Mouse (Mus musculus) forebrain, embryonic 14.5 days (tissue): ENCODE measurements at regions not wholly inside any gene's neighbourhood (a gene's known extent, or its start where the extent isn't known, plus 50 kb on each side); places are given as distances from the start of the nearest gene placed in this dataset.

Experiments
- ATAC-seq: fragments of 200-750 bp; cut with Nextera tagmentation; 2 replicates; pipeline ENCODE4 v1.8.0; 2017; ENCODE audit warnings: mild to moderate bottlenecking, moderate library complexity
- DNase-seq: peaks from one replicate; pipeline ENCODE4 v3.0.0-alpha.2; 2015; ENCODE audit warnings: low spot score
- H3K27ac ChIP-seq: fragments of 300-500 bp; sonication (generic); 2 replicates; pipeline ENCODE4 v1.5.1; 2014; ENCODE audit warnings: low read depth, mild to moderate bottlenecking, control low read depth, low read length, moderate library complexity
- H3K27me3 ChIP-seq: fragments of 300-500 bp; sonication (generic); replicated peaks from 2 replicates; pipeline ENCODE4 v1.6.1; 2014; ENCODE audit warnings: low read length, control low read depth, mixed read lengths; ENCODE audit not compliant: control insufficient read depth, insufficient read depth
- H3K36me3 ChIP-seq: fragments of 300-500 bp; sonication (generic); 2 replicates; pipeline ENCODE4 v1.6.1; 2014; ENCODE audit warnings: low read length, control low read depth; ENCODE audit not compliant: control insufficient read depth, insufficient read depth
- H3K4me1 ChIP-seq: fragments of 300-500 bp; sonication (generic); 2 replicates; pipeline ENCODE4 v1.6.1; 2014; ENCODE audit warnings: antibody characterized with exemption, low read length, control low read depth; ENCODE audit not compliant: control insufficient read depth, insufficient read depth
- H3K4me2 ChIP-seq: fragments of 300-500 bp; sonication (generic); 2 replicates; pipeline ENCODE4 v1.6.1; 2014; ENCODE audit warnings: mild to moderate bottlenecking, control low read depth, low read length
- H3K4me3 ChIP-seq: fragments of 300-500 bp; sonication (generic); 2 replicates; pipeline ENCODE4 v1.5.1; 2014; ENCODE audit warnings: low read depth, low read length, control low read depth
- H3K9ac ChIP-seq: fragments of 300-500 bp; sonication (generic); 2 replicates; pipeline ENCODE4 v1.6.1; 2014; ENCODE audit warnings: mild to moderate bottlenecking, low read length, control low read depth, moderate library complexity
- H3K9me3 ChIP-seq: fragments of 300-500 bp; sonication (generic); replicated peaks from 2 replicates; pipeline ENCODE4 v1.6.1; 2016; ENCODE audit warnings: low read length, control low read depth, mixed read lengths; ENCODE audit not compliant: control insufficient read depth
- WGBS: fragments of 180-500 bp; shearing (Covaris S2); extraction: QIAGEN DNeasy Blood & Tissue Kit; methylation state at CpG from one replicate; pipeline ENCODE4 v1.1.7; 2014; 5-methylcytosine and 5-hydroxymethylcytosine counted together

GRCm38 (mm10) chr7:72836457-72836985, 530.1 kb upstream of the Mctp2 start:
- H3K4me3 ChIP-seq, result no peak overlapping the region
- 45% methylated on average over 6 of the region's 6 CpGs for WGBS
- no peaks in the 10 kb centered on the region for H3K9me3 ChIP-seq
- H3K4me1 ChIP-seq, result peaks cover 20% of the 10 kb centered on the region
- H3K36me3 ChIP-seq, result no peaks in the 10 kb centered on the region
- DNase-seq (no peak), ATAC-seq (no peak)
- no peak overlapping the region for H3K27ac ChIP-seq
- no peaks in the 10 kb centered on the region for H3K27me3 ChIP-seq
- no peak overlapping the region for H3K4me2 ChIP-seq
- no peak overlapping the region for H3K9ac ChIP-seq

DNA sequence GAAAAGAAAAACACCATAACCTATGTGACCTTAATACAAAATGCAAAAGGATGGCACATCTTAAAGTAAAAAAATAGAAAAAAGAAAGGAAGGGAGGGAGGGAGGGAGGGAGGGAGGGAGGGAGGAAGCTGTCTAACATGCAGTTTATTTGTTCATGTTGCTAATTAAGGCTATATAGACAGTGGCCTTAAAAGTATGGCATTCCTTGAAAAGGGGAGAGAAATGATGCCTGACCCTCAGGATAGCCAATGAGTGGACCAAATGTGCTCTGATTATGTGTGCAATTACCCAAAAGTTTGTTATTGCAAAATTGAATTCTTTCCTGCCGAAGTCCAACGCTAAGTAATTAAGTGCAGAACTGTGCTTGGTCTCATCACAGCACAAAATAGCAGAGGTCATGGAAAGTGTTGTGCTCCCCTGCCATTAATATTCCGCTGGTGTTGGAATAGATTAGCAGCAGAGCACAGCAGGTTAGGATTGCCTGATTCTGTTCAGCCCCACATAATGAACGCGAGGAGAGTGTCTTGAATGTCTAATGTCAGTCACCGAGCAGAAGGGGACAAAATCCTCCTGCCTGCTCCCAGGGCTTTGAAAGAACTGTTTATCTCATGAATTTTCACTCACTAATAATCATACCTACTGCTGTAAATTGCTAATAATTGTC, 531.7 kb upstream of the Mctp2 start:
- peak; percentile 78 for DNase-seq
- H3K4me2 ChIP-seq, result no peak overlapping the region
- 4% methylated on average over 6 of the region's 6 CpGs for WGBS
- H3K4me1 ChIP-seq, result peaks cover 20% of the 10 kb centered on the region
- no peaks in the 10 kb centered on the region for H3K27me3 ChIP-seq
- H3K27ac ChIP-seq, result peak overlapping the region; percentile 49; the same call in 1 of the 2 replicates
- ATAC-seq, result peak; percentile 88
- H3K36me3 ChIP-seq, result no peaks in the 10 kb centered on the region
- H3K9ac ChIP-seq, result no peak overlapping the region
- no peaks in the 10 kb centered on the region for H3K9me3 ChIP-seq
- no peak overlapping the region for H3K4me3 ChIP-seq

- no peaks in the 10 kb centered on the region for H3K36me3 ChIP-seq
- no peaks in the 10 kb centered on the region for H3K4me1 ChIP-seq
- no peaks in the 10 kb centered on the region for H3K27me3 ChIP-seq
- no peak overlapping the region for H3K4me3 ChIP-seq
- 94% methylated on average over 1 of the region's 1 CpGs for WGBS
- H3K27ac ChIP-seq, result no peak overlapping the region
- DNase-seq (no peak), ATAC-seq (no peak)
- H3K9me3 ChIP-seq, result no peaks in the 10 kb centered on the region
- H3K4me2 ChIP-seq, result no peak overlapping the region
- H3K9ac ChIP-seq, result no peak overlapping the region
Measured at GRCm38 (mm10) chr7:72851346-72851745, 524.0 kb upstream of the Rgma start.

GRCm38 (mm10) chr7:72854501-72855002, 520.8 kb upstream of the Rgma start:
- H3K4me2 ChIP-seq, result no peak overlapping the region
- H3K9ac ChIP-seq, result no peak overlapping the region
- H3K4me3 ChIP-seq, result no peak overlapping the region
- H3K27ac ChIP-seq, result no peak overlapping the region
- H3K36me3 ChIP-seq, result no peaks in the 10 kb centered on the region
- 82% methylated on average over 2 of the region's 2 CpGs for WGBS
- H3K4me1 ChIP-seq, result no peaks in the 10 kb centered on the region
- ATAC-seq, result no peak
- H3K9me3 ChIP-seq, result no peaks in the 10 kb centered on the region
- no peaks in the 10 kb centered on the region for H3K27me3 ChIP-seq
- no peak for DNase-seq

DNA sequence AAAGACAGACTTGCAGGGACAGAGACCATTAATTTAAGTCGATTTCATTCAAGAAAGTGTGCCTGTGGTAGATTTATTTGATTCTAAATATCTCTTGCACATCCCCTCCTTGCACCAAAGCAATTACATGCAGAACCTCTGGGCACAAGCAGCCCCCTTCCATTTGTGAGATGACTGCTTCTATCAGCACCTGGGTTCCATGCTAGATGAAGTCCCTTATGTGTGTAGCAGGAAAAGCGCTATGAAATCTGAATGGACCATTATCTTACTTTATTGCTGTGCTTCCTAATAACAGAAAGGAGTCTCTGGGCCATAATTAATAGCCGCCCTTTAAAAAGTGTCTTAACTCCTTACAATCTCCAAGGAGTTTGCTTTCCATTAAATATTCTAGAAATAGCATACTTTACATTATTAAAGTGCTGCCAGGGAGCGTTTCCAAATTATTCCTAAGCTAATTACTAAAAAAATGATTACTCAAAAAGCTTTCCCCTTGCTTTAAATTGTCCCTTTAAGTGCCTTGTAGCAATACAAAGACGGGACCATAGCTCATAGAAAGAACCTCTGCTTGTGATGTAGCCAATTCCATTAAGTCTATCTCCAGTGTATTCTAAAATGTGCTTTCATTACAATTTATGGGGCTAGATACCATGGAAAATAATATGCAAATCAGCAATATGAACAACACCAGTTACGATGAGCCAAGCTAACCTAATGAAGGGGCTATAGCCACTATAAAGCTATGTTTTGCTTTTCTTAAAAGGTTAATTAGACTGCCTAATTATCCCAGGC, 508.1 kb upstream of the Rgma start:
- no peak for ATAC-seq
- no peak overlapping the region for H3K9ac ChIP-seq
- no peaks in the 10 kb centered on the region for H3K36me3 ChIP-seq
- peak; percentile 45 for DNase-seq
- H3K4me3 ChIP-seq, result no peak overlapping the region
- no peaks in the 10 kb centered on the region for H3K27me3 ChIP-seq
- H3K4me1 ChIP-seq, result no peaks in the 10 kb centered on the region
- no peaks in the 10 kb centered on the region for H3K9me3 ChIP-seq
- WGBS, result 31% methylated on average over 6 of the region's 6 CpGs
- H3K27ac ChIP-seq, result no peak overlapping the region
- no peak overlapping the region for H3K4me2 ChIP-seq

DNA sequence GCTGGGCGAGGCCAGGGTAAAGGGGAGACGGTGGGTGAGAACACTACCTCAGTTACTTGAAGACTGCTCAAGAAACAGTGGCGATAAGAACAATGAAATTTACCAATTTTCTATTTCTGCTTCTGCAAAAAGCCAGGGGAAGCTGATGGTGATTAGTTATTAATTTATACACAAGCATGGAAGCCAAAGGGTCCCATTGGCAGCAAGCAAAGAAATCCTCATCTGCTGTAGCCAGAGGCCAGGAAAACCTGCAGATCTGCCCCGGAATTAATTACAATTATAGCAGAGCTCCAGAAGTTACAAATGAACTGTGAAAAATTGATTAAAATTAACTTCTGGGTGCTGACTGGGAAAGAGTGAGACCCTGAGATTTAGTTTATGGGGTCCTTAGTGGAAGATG, 506.2 kb upstream of the Rgma start:
- no peak for ATAC-seq
- Histone ChIP-seq H3K9me3 (no peaks in the 10 kb centered on the region), H3K4me1 (no peaks in the 10 kb centered on the region), H3K36me3 (no peaks in the 10 kb centered on the region), H3K4me2 (no peak overlapping the region), H3K27me3 (no peaks in the 10 kb centered on the region), H3K4me3 (no peak overlapping the region), H3K9ac (no peak overlapping the region), H3K27ac (no peak overlapping the region)
- peak; percentile 24 for DNase-seq
- 83% methylated on average over 4 of the region's 4 CpGs for WGBS

- Histone ChIP-seq H3K4me3 (no peak overlapping the region), H3K4me2 (no peak overlapping the region), H3K27me3 (no peaks in the 10 kb centered on the region), H3K27ac (no peak overlapping the region), H3K9me3 (no peaks in the 10 kb centered on the region), H3K4me1 (no peaks in the 10 kb centered on the region), H3K36me3 (no peaks in the 10 kb centered on the region), H3K9ac (no peak overlapping the region)
- ATAC-seq, result no peak
- WGBS, result 80% methylated on average over 6 of the region's 6 CpGs
- DNase-seq, result no peak
Measured at GRCm38 (mm10) chr7:72900816-72901215, 474.5 kb upstream of the Rgma start.

DNA sequence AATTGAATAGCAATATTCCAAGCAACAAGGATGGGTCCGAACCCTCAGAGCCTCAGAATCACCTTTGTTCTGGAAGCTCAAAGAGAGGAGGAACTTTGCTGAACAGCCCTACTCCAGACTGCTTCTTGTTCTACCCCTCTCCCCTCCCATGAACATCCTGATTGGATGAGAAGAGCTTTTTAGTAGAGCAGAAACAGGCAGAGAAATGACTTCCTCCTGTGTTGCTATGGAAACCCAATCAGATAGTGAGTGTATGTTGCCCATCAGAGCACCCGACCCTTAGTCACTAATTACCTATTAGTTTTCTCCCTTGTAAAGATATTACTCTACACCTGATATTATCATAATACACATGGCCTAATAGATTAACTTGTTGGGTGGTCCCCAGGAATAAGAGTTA, 469.4 kb upstream of the Rgma start:
- ATAC-seq (no peak), DNase-seq (no peak)
- no peaks in the 10 kb centered on the region for H3K4me1 ChIP-seq

DNA sequence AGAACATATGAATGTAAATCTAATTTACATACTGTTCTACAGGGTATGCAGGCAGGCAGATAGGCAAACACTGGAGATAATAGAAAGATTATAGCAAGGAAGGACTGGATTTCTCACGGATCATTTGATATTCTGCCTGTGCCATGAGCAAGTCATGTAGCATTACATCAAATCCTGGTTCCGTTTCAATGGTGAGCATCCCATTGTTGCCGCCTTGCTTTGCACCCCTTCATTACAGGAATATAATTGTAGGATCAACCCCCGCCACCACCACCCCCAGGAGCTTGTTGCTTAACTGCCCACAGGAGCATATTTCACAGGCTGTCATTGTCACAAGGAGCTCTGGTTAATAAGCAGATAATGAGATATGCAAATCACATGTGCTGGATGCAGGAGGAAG, 468.8 kb upstream of the Rgma start:
- H3K27me3 ChIP-seq, result no peaks in the 10 kb centered on the region
- H3K4me1 ChIP-seq, result no peaks in the 10 kb centered on the region
- no peaks in the 10 kb centered on the region for H3K36me3 ChIP-seq
- no peaks in the 10 kb centered on the region for H3K9me3 ChIP-seq
- H3K4me3 ChIP-seq, result no peak overlapping the region
- H3K4me2 ChIP-seq, result no peak overlapping the region
- 51% methylated on average over 4 of the region's 4 CpGs for WGBS
- H3K27ac ChIP-seq, result no peak overlapping the region
- ATAC-seq, result no peak
- no peak for DNase-seq
- no peak overlapping the region for H3K9ac ChIP-seq

More for the DNA sequence above, 469.4 kb upstream of the Rgma start:
- Histone ChIP-seq H3K27ac (no peak overlapping the region), H3K27me3 (no peaks in the 10 kb centered on the region), H3K4me2 (no peak overlapping the region), H3K9me3 (no peaks in the 10 kb centered on the region), H3K36me3 (no peaks in the 10 kb centered on the region), H3K9ac (no peak overlapping the region), H3K4me3 (no peak overlapping the region)
- 38% methylated on average over 2 of the region's 2 CpGs for WGBS
